Mouse (Mus musculus): ENCODE data around the gene Rassf8. TPM values are rescaled to one million over a fixed set of nuclear protein-coding genes. Genes with fewer than 3 reads are reported as not detected.

Gene Rassf8
- 13.5 and 20.2 TPM in 2 replicates for polyA plus RNA-seq (2012; ENCODE audit: insufficient read depth, insufficient read length, missing spikeins)

GRCm38 (mm10) chr6:145746132-145746849 is at the start of gene Rassf8:
Gene Rassf8, plus strand, starts transcription at chr6:145746748.
- peak within 1 kb of the TSS; percentile 70 for H3K27ac ChIP-seq (replicated peaks; ENCODE audit: low read depth, low read length)
- H3K4me3 ChIP-seq (ENCODE audit: insufficient read depth, low read depth, low read length), result peak within 1 kb of the TSS; percentile 100
- peaks cover 11% of the 10 kb centered on the region for H3K4me1 ChIP-seq (ENCODE audit: control insufficient read depth, insufficient read depth, insufficient read length, low read length)

GRCm38 (mm10) chr6:145701021-145701540 is 45.5 kb upstream of the Rassf8 start:
- Histone ChIP-seq H3K27ac (replicated peaks; ENCODE audit: low read depth, low read length) (no peak overlapping the region), H3K4me3 (ENCODE audit: insufficient read depth, low read depth, low read length) (no peak overlapping the region), H3K4me1 (ENCODE audit: control insufficient read depth, insufficient read depth, insufficient read length, low read length) (peaks cover 6% of the 10 kb centered on the region; the same call in 1 of the 2 replicates)

- Histone ChIP-seq H3K27ac (replicated peaks; ENCODE audit: low read depth, low read length) (no peak overlapping the region), H3K4me1 (ENCODE audit: control insufficient read depth, insufficient read depth, insufficient read length, low read length) (peaks cover 6% of the 10 kb centered on the region; the same call in 1 of the 2 replicates), H3K4me3 (ENCODE audit: insufficient read depth, low read depth, low read length) (no peak overlapping the region)
Measured at GRCm38 (mm10) chr6:145703667-145704066, 42.9 kb upstream of the Rassf8 start.

GRCm38 (mm10) chr6:145709956-145710720 is 36.4 kb upstream of the Rassf8 start:
- H3K27ac ChIP-seq (replicated peaks; ENCODE audit: low read depth, low read length), result no peak overlapping the region
- H3K4me3 ChIP-seq (ENCODE audit: insufficient read depth, low read depth, low read length), result no peak overlapping the region
- peaks cover 7% of the 10 kb centered on the region for H3K4me1 ChIP-seq (ENCODE audit: control insufficient read depth, insufficient read depth, insufficient read length, low read length)

DNA sequence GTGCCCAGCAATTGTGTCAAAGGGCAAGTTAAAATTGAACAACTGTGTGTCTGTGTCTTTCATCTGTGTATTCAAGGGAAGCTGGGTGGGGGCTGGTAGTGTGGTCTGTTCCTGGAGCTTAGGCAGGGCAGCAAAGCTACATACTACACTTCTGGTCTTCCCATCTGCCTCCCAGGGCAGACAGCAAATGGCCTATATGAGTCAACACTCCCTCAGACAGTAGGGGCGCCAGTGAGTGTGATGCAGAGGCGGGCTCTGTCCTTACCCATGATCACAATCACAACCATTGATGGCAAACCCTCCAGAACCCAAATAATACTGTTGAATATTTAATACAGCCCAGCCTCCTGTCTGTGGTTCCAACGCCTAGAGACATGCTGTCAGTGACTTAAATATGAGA is 35.8 kb upstream of the Rassf8 start:
- peaks cover 7% of the 10 kb centered on the region for H3K4me1 ChIP-seq (ENCODE audit: control insufficient read depth, insufficient read depth, insufficient read length, low read length)
- no peak overlapping the region for H3K4me3 ChIP-seq (ENCODE audit: insufficient read depth, low read depth, low read length)
- H3K27ac ChIP-seq (replicated peaks; ENCODE audit: low read depth, low read length), result no peak overlapping the region

DNA sequence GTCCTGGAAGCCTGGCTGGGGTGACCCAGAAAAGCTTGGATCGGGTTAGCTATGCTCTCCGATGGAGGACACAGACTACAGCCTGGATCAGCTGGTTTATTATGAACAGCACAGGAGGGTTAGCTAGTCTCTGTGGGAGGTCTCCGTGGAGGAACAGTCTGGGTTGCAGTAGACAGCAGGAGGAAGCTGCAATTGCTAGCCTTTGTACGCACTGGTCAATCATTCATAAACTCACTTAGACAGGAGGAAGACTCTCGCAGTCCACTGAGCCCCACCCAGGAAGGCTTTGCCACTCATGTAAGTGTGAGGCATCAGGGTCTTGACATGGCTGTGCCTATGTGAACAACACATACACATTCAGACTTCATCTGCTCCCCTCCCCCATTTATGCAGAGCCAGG is 35.2 kb upstream of the Rassf8 start:
- Histone ChIP-seq H3K4me3 (ENCODE audit: insufficient read depth, low read depth, low read length) (no peak overlapping the region), H3K27ac (replicated peaks; ENCODE audit: low read depth, low read length) (no peak overlapping the region), H3K4me1 (ENCODE audit: control insufficient read depth, insufficient read depth, insufficient read length, low read length) (peaks cover 7% of the 10 kb centered on the region)

- no peak overlapping the region for H3K4me3 ChIP-seq (ENCODE audit: insufficient read depth, low read depth, low read length)
- H3K4me1 ChIP-seq (ENCODE audit: control insufficient read depth, insufficient read depth, insufficient read length, low read length), result peaks cover 7% of the 10 kb centered on the region
- no peak overlapping the region for H3K27ac ChIP-seq (replicated peaks; ENCODE audit: low read depth, low read length)
Measured at GRCm38 (mm10) chr6:145713241-145714114, 33.1 kb upstream of the Rassf8 start.

DNA sequence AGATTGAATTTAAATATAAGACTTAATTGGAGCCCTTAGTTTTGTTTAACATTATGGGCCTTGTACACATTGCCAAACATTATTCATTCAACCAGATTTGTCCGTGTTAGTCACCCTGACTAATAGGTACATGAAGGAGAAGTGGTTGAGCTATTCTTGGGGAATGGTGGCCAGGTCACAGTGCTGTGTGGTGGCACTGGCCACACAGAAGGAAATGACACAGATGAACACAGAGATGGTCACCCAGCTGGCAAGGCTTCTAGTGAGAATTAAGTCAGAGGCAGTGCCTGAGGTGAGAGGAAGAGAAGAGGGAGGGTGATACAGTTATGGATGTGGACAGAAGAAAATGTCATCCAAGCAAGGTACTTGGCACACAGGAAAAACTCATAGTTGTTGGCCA is 32.4 kb upstream of the Rassf8 start:
- Histone ChIP-seq H3K4me1 (ENCODE audit: control insufficient read depth, insufficient read depth, insufficient read length, low read length) (peaks cover 7% of the 10 kb centered on the region), H3K27ac (replicated peaks; ENCODE audit: low read depth, low read length) (no peak overlapping the region), H3K4me3 (ENCODE audit: insufficient read depth, low read depth, low read length) (no peak overlapping the region)

GRCm38 (mm10) chr6:145722596-145722995 is 24.0 kb upstream of the Rassf8 start:
- Histone ChIP-seq H3K4me1 (ENCODE audit: control insufficient read depth, insufficient read depth, insufficient read length, low read length) (no peaks in the 10 kb centered on the region), H3K4me3 (ENCODE audit: insufficient read depth, low read depth, low read length) (no peak overlapping the region), H3K27ac (replicated peaks; ENCODE audit: low read depth, low read length) (no peak overlapping the region)

DNA sequence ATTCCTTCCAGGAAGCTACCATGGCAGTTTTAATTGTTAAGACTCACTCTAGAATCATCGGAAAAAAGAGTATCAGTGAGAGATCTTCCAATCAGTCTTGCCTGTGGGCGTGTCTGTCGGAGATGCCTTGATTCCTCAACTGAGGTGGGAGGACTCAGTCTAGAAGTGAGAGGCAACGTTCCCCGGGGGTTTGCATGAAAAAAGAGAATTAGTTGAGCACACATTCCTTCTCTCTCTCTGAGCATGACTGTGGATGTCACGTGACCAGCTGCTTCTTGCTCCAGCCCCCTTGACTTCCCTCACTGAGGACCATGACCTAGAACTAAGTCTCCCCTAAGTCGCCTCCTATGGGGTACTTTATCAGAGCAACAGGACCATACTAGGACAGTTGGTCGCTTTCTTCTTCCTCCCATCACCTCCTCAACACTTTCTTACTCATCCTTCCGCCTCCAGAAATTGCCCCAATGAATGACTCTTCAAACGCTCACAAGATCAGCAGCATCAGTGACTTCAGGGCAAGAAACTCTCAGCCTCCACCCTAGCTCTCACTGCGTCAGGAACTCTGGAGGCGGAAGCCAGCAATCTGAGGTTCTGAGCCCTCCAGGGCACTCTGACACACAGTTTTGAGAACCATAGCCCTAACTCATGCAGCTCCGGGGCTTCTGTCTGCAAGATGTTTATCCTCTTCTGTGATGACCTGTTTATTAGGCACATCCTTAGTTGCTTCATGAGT is 23.3 kb upstream of the Rassf8 start:
- no peaks in the 10 kb centered on the region for H3K4me1 ChIP-seq (ENCODE audit: control insufficient read depth, insufficient read depth, insufficient read length, low read length)
- H3K4me3 ChIP-seq (ENCODE audit: insufficient read depth, low read depth, low read length), result no peak overlapping the region
- no peak overlapping the region for H3K27ac ChIP-seq (replicated peaks; ENCODE audit: low read depth, low read length)

DNA sequence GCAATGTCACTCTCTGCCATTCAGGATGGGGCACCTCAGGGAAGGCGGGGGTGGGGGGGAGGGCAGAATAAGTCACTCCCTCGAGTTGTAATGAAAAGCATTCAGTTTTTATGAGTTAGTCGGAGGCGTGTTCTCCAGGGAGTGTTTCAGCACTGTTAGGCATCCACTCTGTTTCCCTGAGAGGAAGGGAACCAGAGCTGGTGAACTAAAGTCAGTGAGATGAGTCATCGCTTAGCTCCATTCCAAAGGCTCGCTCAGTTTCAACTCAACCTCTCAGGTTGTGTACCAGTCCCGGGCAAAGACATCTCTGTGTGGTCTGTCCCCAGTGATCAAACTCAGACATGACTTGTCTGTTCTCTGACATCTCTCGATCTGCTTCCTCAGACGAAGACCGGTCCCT is 20.7 kb upstream of the Rassf8 start:
- Histone ChIP-seq H3K4me3 (ENCODE audit: insufficient read depth, low read depth, low read length) (no peak overlapping the region), H3K27ac (replicated peaks; ENCODE audit: low read depth, low read length) (no peak overlapping the region), H3K4me1 (ENCODE audit: control insufficient read depth, insufficient read depth, insufficient read length, low read length) (no peaks in the 10 kb centered on the region)

DNA sequence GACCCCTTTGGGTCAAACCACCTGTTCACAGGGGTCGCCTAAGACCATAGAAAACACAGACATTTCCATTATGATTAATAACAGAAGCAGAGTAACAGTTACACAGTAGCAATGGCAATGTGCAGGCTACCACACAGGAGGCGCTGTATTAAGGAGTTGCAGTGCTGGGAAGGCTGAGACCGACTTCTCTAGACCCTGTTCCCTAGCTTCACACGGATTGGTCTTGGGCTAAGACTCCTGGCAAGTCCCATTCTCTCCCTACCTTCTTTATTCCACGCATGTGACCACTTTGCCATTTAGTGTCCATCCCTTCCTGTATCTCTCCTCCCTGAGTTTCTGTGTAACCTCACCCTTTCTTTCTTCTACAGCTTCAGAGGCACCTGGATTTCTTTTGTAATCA is 19.6 kb upstream of the Rassf8 start:
- H3K27ac ChIP-seq (replicated peaks; ENCODE audit: low read depth, low read length), result no peak overlapping the region
- no peaks in the 10 kb centered on the region for H3K4me1 ChIP-seq (ENCODE audit: control insufficient read depth, insufficient read depth, insufficient read length, low read length)
- no peak overlapping the region for H3K4me3 ChIP-seq (ENCODE audit: insufficient read depth, low read depth, low read length)

GRCm38 (mm10) chr6:145732868-145733267 is 13.7 kb upstream of the Rassf8 start:
- H3K4me3 ChIP-seq (ENCODE audit: insufficient read depth, low read depth, low read length), result no peak overlapping the region
- no peak overlapping the region for H3K27ac ChIP-seq (replicated peaks; ENCODE audit: low read depth, low read length)
- 0 out of 2 replicates have a peak, but pooled peaks cover 3% of the 10 kb centered on the region for H3K4me1 ChIP-seq (ENCODE audit: control insufficient read depth, insufficient read depth, insufficient read length, low read length)

DNA sequence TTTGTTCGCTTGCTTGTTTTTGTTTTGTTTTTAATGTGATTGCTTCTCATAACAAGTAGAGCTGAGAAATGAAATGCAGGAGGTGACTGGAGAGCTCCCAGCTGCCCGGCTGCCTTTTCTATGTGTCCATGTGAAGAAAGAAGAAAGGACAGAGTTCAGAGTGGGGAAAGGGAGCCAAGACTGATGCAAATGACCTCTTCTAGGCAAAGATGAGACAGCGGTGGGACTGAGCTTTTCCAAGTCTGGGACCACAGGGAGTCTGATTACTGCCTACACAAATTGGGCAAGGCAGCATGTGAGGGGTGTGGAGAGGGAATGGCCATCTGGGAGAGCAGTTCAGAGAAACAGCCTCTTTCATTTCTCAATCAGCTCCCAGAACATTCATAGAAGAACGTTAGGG is 13.3 kb upstream of the Rassf8 start:
- no peak overlapping the region for H3K4me3 ChIP-seq (ENCODE audit: insufficient read depth, low read depth, low read length)
- 0 out of 2 replicates have a peak, but pooled peaks cover 4% of the 10 kb centered on the region for H3K4me1 ChIP-seq (ENCODE audit: control insufficient read depth, insufficient read depth, insufficient read length, low read length)
- H3K27ac ChIP-seq (replicated peaks; ENCODE audit: low read depth, low read length), result no peak overlapping the region

All from brown adipose tissue, adult 24 weeks (tissue).